8 mouse cellular contexts compared by ENCODE assay signal in the genomic region with DNA sequence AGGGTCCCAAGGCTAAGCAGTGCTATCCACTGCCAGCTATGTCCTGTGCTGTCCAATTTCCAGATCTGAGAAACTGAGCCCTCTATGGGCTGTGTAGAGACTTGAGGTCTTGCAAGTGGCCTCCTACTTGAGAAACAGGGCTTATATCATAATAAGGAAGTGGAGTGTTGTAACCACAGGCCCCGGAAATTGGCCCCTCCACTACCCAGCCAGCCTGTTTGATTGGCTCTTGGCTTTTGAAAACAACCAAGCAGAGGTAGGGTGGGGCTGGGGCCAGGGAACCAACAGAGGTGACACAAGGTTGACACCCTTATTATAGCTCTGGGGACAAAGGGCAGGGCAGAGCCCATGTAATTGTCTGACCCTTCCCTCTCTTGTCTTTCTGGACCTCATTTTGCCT. TPM values are rescaled to one million over a fixed set of nuclear protein-coding genes. Genes with fewer than 3 reads are reported as not detected.
DNase-seq lines count a peak whose midpoint lies in the region; ATAC-seq and TF ChIP-seq lines count a peak whose summit lies in the region.
"Had no signal": no experiment of that assay in that cellular context is flagged by ENCODE, and none has a peak within 500 bp of the region (broad histone marks: within the 10 kb centered on the region; RNA-seq: fewer than 3 reads in every experiment).

No protein-coding gene starts in this region.

- no peaks in the 10 kb centered on the region for H3K9me3 ChIP-seq in CH12.LX (replicated peaks; ENCODE audit: low read length)
- H3K9me3 ChIP-seq in heart, postnatal 0 days (replicated peaks; ENCODE audit: control insufficient read depth, low read length), result no peaks in the 10 kb centered on the region

- TF ChIP-seq CTCF in CH12.LX (conservative IDR thresholded peaks at IDR 0.05 in 1 of 2, IDR thresholded peaks at IDR 0.05 in 1 of 2; ENCODE audit: low read depth in 2 of 2, low read length in 2 of 2), result peak in 1 of 2 experiments; percentile 48; a peak in 2 of 4 replicates
- no peak for TF ChIP-seq CTCF in heart, postnatal 0 days (IDR thresholded peaks at IDR 0.05; ENCODE audit: low read depth)

- ATAC-seq in heart, postnatal 0 days (ENCODE audit: insufficient read depth, low read depth), result no peak

- peak; percentile 29 for TF ChIP-seq RAD21 in CH12.LX (IDR thresholded peaks at IDR 0.05; ENCODE audit: low read depth, low read length)

- H3K4me3 ChIP-seq in CH12.LX (replicated peaks in 1 of 3; ENCODE audit: low read depth in 2 of 3, low read length in 2 of 3, poor library complexity in 1 of 3), result no peak overlapping the region
- no peak overlapping the region; the same call in 1 of the 2 replicates for H3K4me3 ChIP-seq in heart, postnatal 0 days (ENCODE audit: low read depth, low read length)
- H3K4me3 ChIP-seq: erythroblast, embryonic 14.5 days had no signal

- H3K9ac ChIP-seq in CH12.LX (ENCODE audit: insufficient read depth, low read depth), result peak overlapping the region; percentile 51
- H3K9ac ChIP-seq in heart, postnatal 0 days (replicated peaks; ENCODE audit: low read depth, low read length), result no peak overlapping the region

- DNase-seq in A20 (ENCODE audit: low read depth, low spot score), result peak; percentile 94
- DNase-seq in CH12.LX (ENCODE audit: extremely low read depth), result peak; percentile 91
- DNase-seq in heart, postnatal 0 days (ENCODE audit: low spot score), result no peak
- peak; percentile 78 for DNase-seq in lung, postnatal 10 days
- DNase-seq in spleen, postnatal 10 days (ENCODE audit: low spot score in 2 of 2), result peak; percentile 46 to 80
- no peak for DNase-seq in right cerebral cortex, adult 18-20 months
- no peak for DNase-seq in embryo, embryonic 10 days (ENCODE audit: low spot score)

- peak overlapping the region; percentile 99 for H3K27ac ChIP-seq in CH12.LX (ENCODE audit: insufficient read depth, low read depth)
- H3K27ac ChIP-seq in heart, postnatal 0 days (ENCODE audit: low read depth), result peak overlapping the region; percentile 44; the same call in 1 of the 2 replicates

- 47% methylated on average over 1 of the region's 1 CpGs for WGBS in heart, postnatal 0 days

- peaks cover 0 to 4% of the 10 kb centered on the region in 2 experiments for H3K36me3 ChIP-seq in CH12.LX (replicated peaks in 1 of 2; ENCODE audit: control insufficient read depth in 1 of 2, insufficient read depth in 1 of 2, low read length in 1 of 2)
- H3K36me3 ChIP-seq in heart, postnatal 0 days (replicated peaks; ENCODE audit: control insufficient read depth, insufficient read depth, low read length), result no peaks in the 10 kb centered on the region

- dilution Hi-C loops in CH12.LX (cut with MboI; ENCODE audit: extremely low pct_ligation_motif_present, extremely low pct_unique_long_range_greater_than_20kb, low sequenced_read_pairs), result no loop called here

- H3K27me3 ChIP-seq in CH12.LX (replicated peaks), result no peaks in the 10 kb centered on the region
- H3K27me3 ChIP-seq in heart, postnatal 0 days (ENCODE audit: control insufficient read depth, insufficient read depth, low read length), result peaks cover 15% of the 10 kb centered on the region

- TF ChIP-seq EP300 in CH12.LX (IDR thresholded peaks at IDR 0.05; ENCODE audit: low read length), result peak; percentile 42; the same call in 1 of the 2 replicates
- TF ChIP-seq EP300 in heart, postnatal 0 days (IDR thresholded peaks at IDR 0.05; ENCODE audit: low read depth), result no peak

- peak; percentile 54 for TF ChIP-seq POLR2A in CH12.LX (IDR thresholded peaks at IDR 0.05; ENCODE audit: low read depth, low read length)

- peaks cover 34% of the 10 kb centered on the region for H3K79me2 ChIP-seq in CH12.LX (replicated peaks; ENCODE audit: control insufficient read depth, extremely low read depth, insufficient read depth, poor library complexity, severe bottlenecking)

- H3K4me2 ChIP-seq in CH12.LX (ENCODE audit: insufficient read depth, low read depth, poor library complexity, severe bottlenecking), result peak overlapping the region; percentile 68
- H3K4me2 ChIP-seq in heart, postnatal 0 days (ENCODE audit: low read depth, low read length), result no peak overlapping the region; the same call in 1 of the 2 replicates

- in situ Hi-C loops in CH12.LX (cut with MboI; ENCODE audit: low pct_ligation_motif_present, low pct_unique_long_range_greater_than_20kb, low sequenced_read_pairs), result loop anchor here (10.0 kb wide), 1 partner anchor 370 kb away; the partner anchor contains the start of gene Phlda3

- peaks cover 43 to 77% of the 10 kb centered on the region in 2 experiments for H3K4me1 ChIP-seq in CH12.LX (ENCODE audit: control insufficient read depth in 1 of 2, insufficient read depth in 2 of 2)
- peaks cover 50% of the 10 kb centered on the region for H3K4me1 ChIP-seq in heart, postnatal 0 days (ENCODE audit: control insufficient read depth, insufficient read depth)

TF ChIP-seq in CH12.LX, 34 proteins besides CTCF, POLR2A, EP300 and RAD21:
- TF ChIP-seq POLR2AphosphoS2 (IDR thresholded peaks at IDR 0.05; ENCODE audit: low read depth, low read length) (no peak), ZMIZ1 (IDR thresholded peaks at IDR 0.05; ENCODE audit: low read depth, low read length) (no peak), TBP (conservative IDR thresholded peaks at IDR 0.05; ENCODE audit: low read depth, low read length) (0 out of 2 replicates have a peak, but pooled peaks have one; percentile 64), MAFK (IDR thresholded peaks at IDR 0.05; ENCODE audit: insufficient replicate concordance, low read length) (no peak), MXI1 (IDR thresholded peaks at IDR 0.05; ENCODE audit: low read depth, low read length) (peak; percentile 52), USF2 (conservative IDR thresholded peaks at IDR 0.05; ENCODE audit: low read depth, low read length) (no peak), CHD1 (IDR thresholded peaks at IDR 0.05; ENCODE audit: low read depth, low read length) (no peak), ZKSCAN1 (IDR thresholded peaks at IDR 0.05; ENCODE audit: borderline replicate concordance, low read depth, low read length) (no peak), NELFE (IDR thresholded peaks at IDR 0.05; ENCODE audit: low read depth, low read length) (0 out of 2 replicates have a peak, but pooled peaks have one; percentile 19), IRF4 (IDR thresholded peaks at IDR 0.05; ENCODE audit: low read depth, low read length) (peak; percentile 49; the same call in 1 of the 2 replicates), JUND (conservative IDR thresholded peaks at IDR 0.05; ENCODE audit: low read depth, low read length) (no peak), ETS1 (conservative IDR thresholded peaks at IDR 0.05; ENCODE audit: low read depth, low read length) (peak; percentile 75), MAX (IDR thresholded peaks at IDR 0.05; ENCODE audit: low read length) (no peak), PAX5 (IDR thresholded peaks at IDR 0.05; ENCODE audit: low read length) (no peak), RCOR1 (conservative IDR thresholded peaks at IDR 0.05; ENCODE audit: low read depth, low read length) (no peak), TCF12 (IDR thresholded peaks at IDR 0.05; ENCODE audit: low read depth, low read length) (no peak), JUN (IDR thresholded peaks at IDR 0.05; ENCODE audit: insufficient read depth, low read depth, low read length) (no peak), BHLHE40 (IDR thresholded peaks at IDR 0.05; ENCODE audit: low read depth, low read length) (no peak), HCFC1 (IDR thresholded peaks at IDR 0.05; ENCODE audit: low read depth, low read length) (peak; percentile 61), KAT2A (IDR thresholded peaks at IDR 0.05; ENCODE audit: insufficient replicate concordance, low read length) (no peak), ZC3H11A (IDR thresholded peaks at IDR 0.05; ENCODE audit: low read depth, low read length) (no peak), UBTF (IDR thresholded peaks at IDR 0.05; ENCODE audit: low read depth, low read length) (no peak), SMC3 (IDR thresholded peaks at IDR 0.05; ENCODE audit: low read depth, low read length) (peak; percentile 9; the same call in 1 of the 2 replicates), MAZ (IDR thresholded peaks at IDR 0.05; ENCODE audit: low read depth, low read length) (peak; percentile 89), ZNF384 (IDR thresholded peaks at IDR 0.05; ENCODE audit: low read depth, low read length) (no peak), MYC (IDR thresholded peaks at IDR 0.05; ENCODE audit: low read depth, low read length) (peak; percentile 33; the same call in 1 of the 2 replicates), ELF1 (IDR thresholded peaks at IDR 0.05; ENCODE audit: low read depth, low read length) (peak; percentile 95), CHD2 (IDR thresholded peaks at IDR 0.05; ENCODE audit: low read length) (no peak; the same call in 1 of the 2 replicates), GABPA (IDR thresholded peaks at IDR 0.05; ENCODE audit: insufficient replicate concordance, low read depth, low read length) (no peak), SIN3A (IDR thresholded peaks at IDR 0.05; ENCODE audit: low read length) (peak; percentile 92), MEF2A (IDR thresholded peaks at IDR 0.05; ENCODE audit: borderline replicate concordance, low read depth, low read length) (peak; percentile 53; the same call in 1 of the 2 replicates), NRF1 (IDR thresholded peaks at IDR 0.05; ENCODE audit: low read depth, low read length) (no peak), E2F4 (IDR thresholded peaks at IDR 0.05; ENCODE audit: insufficient replicate concordance, low read depth, low read length) (no peak), USF1 (IDR thresholded peaks at IDR 0.05; ENCODE audit: low read depth, low read length) (no peak)

RNA-seq across cellular contexts. Expression of gene Kif21b, which starts 3.9 kb away (rescaled TPM):
- 21.1 and 26.2 TPM in 2 replicates for total RNA-seq in CH12.LX (2012; rRNA removed)
- total RNA-seq in CH12.LX (2014; rRNA removed), result 6.0 and 7.3 TPM in 2 replicates
- polyA plus RNA-seq in CH12.LX (2012; ENCODE audit: insufficient read length, low read depth), result 22.6 and 32.4 TPM in 2 replicates
- total RNA-seq in heart, postnatal 0 days (2014; rRNA removed; ENCODE audit: low replicate concordance), result 0.38 and 2.8 TPM in 2 replicates
- 0.18 and 0.26 TPM in 2 replicates for polyA plus RNA-seq in heart, postnatal 0 days (2015; fragmentation: Nextera tagmentation; extraction: Ambion mirVana)

Comparison
In these comparisons a context has a peak if more than half of its experiments do, and no peak if none do; other contexts are left out.
1. DNase-seq: peak in A20 (single experiment), CH12.LX (single experiment), lung, postnatal 10 days (single experiment) and spleen, postnatal 10 days (2 of 2); none in heart, postnatal 0 days (single experiment), right cerebral cortex, adult 18-20 months (single experiment) and embryo, embryonic 10 days (single experiment).